Mouse (Mus musculus): ENCODE measurements around the gene Gm42791. TPM values are rescaled to one million over a fixed set of nuclear protein-coding genes. Genes with fewer than 3 reads are reported as not detected.

Gene Gm42791
- polyA plus RNA-seq, 1 experiment from 2014 or later = not detected

- WGBS = 62% methylated on average over 10 of the region's 10 CpGs
- ATAC-seq (replicated peaks; ENCODE audit: insufficient number of reproducible peaks, low FRiP score, low TSS enrichment, low read depth) = no peak
Measured at GRCm38 (mm10) chr5:148960211-148960610, 34.7 kb downstream of the Gm42791 start.

DNA sequence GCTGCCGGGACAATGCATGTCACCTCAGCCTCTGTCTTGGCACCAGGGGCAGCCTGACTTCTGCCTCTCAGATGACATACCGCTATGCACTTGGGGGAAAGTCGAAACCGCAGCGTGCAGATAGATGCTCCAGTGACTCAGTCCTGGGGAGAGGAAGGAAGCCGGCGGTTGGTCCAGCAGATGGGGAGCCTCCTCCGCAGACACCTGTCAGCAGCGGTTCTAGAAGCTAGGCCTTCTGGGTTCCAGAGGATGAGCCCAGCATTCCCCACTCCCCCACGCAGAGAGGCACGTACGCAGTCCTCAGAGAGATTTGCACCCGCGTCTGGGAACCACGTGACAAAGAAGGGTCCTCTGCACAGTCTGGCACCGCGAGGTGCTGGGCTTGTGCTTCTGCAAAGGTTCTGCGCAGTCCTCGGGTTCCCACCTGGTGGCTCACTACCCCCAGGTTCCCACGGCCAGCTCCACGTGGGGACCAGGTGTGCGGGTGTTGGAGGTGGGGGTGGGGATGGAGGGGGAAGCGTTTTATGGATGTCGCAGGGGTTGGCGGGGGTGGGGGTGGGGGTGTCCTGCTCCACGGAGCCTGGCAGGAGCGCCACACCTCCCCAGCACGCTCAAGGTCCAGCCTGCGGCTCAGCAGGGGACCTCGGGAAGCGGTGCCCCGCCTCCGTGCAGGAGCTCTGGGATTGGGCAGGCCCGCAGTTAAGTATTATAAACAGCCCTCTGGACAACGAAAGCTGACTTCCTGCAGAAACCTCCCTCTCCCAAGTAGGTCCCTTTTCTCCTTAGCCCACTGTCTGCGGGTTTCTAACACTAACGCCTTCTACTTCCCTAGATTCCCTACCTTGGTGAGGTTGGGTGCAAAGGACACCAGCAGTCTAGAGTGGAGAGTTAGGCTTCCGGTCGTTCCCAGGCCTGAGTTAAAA is 35.6 kb downstream of the Gm42791 start:
- Histone ChIP-seq H3K4me3 (ENCODE audit: low read depth, low read length) (peak overlapping the region; percentile 38), H3K27me3 (ENCODE audit: control insufficient read depth, insufficient read depth, low read length) (no peaks in the 10 kb centered on the region), H3K36me3 (replicated peaks; ENCODE audit: control insufficient read depth, insufficient read depth, low read depth, low read length) (no peaks in the 10 kb centered on the region), H3K4me1 (ENCODE audit: control insufficient read depth, insufficient read depth, low read length) (peaks cover 7% of the 10 kb centered on the region; the same call in 1 of the 2 replicates), H3K9me3 (replicated peaks; ENCODE audit: control insufficient read depth, low read length) (no peaks in the 10 kb centered on the region), H3K4me2 (ENCODE audit: low read depth, low read length) (peak overlapping the region; percentile 90), H3K9ac (replicated peaks; ENCODE audit: low read length) (peak overlapping the region; percentile 50), H3K27ac (replicated peaks; ENCODE audit: low read depth, low read length) (no peak overlapping the region)
- 2% methylated on average over 39 of the region's 39 CpGs for WGBS
- DNase-seq (ENCODE audit: low spot score) = peak; percentile 62
- peak; percentile 64; the same call in 1 of the 2 replicates for ATAC-seq (replicated peaks; ENCODE audit: insufficient number of reproducible peaks, low FRiP score, low TSS enrichment, low read depth)

More at GRCm38 (mm10) chr5:148960211-148960610, 34.7 kb downstream of the Gm42791 start:
- Histone ChIP-seq H3K36me3 (replicated peaks; ENCODE audit: control insufficient read depth, insufficient read depth, low read depth, low read length) (no peaks in the 10 kb centered on the region), H3K4me2 (ENCODE audit: low read depth, low read length) (peak overlapping the region; percentile 90; the same call in 1 of the 2 replicates), H3K9ac (replicated peaks; ENCODE audit: low read length) (no peak overlapping the region), H3K27ac (replicated peaks; ENCODE audit: low read depth, low read length) (no peak overlapping the region), H3K9me3 (replicated peaks; ENCODE audit: control insufficient read depth, low read length) (no peaks in the 10 kb centered on the region), H3K4me1 (ENCODE audit: control insufficient read depth, insufficient read depth, low read length) (peaks cover 7% of the 10 kb centered on the region), H3K4me3 (ENCODE audit: low read depth, low read length) (no peak overlapping the region), H3K27me3 (ENCODE audit: control insufficient read depth, insufficient read depth, low read length) (no peaks in the 10 kb centered on the region)
- DNase-seq (ENCODE audit: low spot score) = no peak

- no peak overlapping the region for H3K4me2 ChIP-seq (ENCODE audit: low read depth, low read length)
- H3K36me3 ChIP-seq (replicated peaks; ENCODE audit: control insufficient read depth, insufficient read depth, low read depth, low read length) = no peaks in the 10 kb centered on the region
- ATAC-seq (replicated peaks; ENCODE audit: insufficient number of reproducible peaks, low FRiP score, low TSS enrichment, low read depth) (no peak), DNase-seq (ENCODE audit: low spot score) (no peak)
- peaks cover 7% of the 10 kb centered on the region; the same call in 1 of the 2 replicates for H3K4me1 ChIP-seq (ENCODE audit: control insufficient read depth, insufficient read depth, low read length)
- H3K4me3 ChIP-seq (ENCODE audit: low read depth, low read length) = no peak overlapping the region
- H3K9me3 ChIP-seq (replicated peaks; ENCODE audit: control insufficient read depth, low read length) = no peaks in the 10 kb centered on the region
- no peak overlapping the region for H3K27ac ChIP-seq (replicated peaks; ENCODE audit: low read depth, low read length)
- H3K27me3 ChIP-seq (ENCODE audit: control insufficient read depth, insufficient read depth, low read length) = no peaks in the 10 kb centered on the region
- WGBS = 40% methylated on average over 9 of the region's 9 CpGs
- no peak overlapping the region for H3K9ac ChIP-seq (replicated peaks; ENCODE audit: low read length)
Measured at GRCm38 (mm10) chr5:148958355-148958754, 36.6 kb downstream of the Gm42791 start.

- Histone ChIP-seq H3K4me2 (ENCODE audit: low read depth, low read length) (no peak overlapping the region), H3K4me1 (ENCODE audit: control insufficient read depth, insufficient read depth, low read length) (peaks cover 7% of the 10 kb centered on the region; the same call in 1 of the 2 replicates), H3K36me3 (replicated peaks; ENCODE audit: control insufficient read depth, insufficient read depth, low read depth, low read length) (no peaks in the 10 kb centered on the region), H3K9me3 (replicated peaks; ENCODE audit: control insufficient read depth, low read length) (no peaks in the 10 kb centered on the region), H3K9ac (replicated peaks; ENCODE audit: low read length) (no peak overlapping the region), H3K27me3 (ENCODE audit: control insufficient read depth, insufficient read depth, low read length) (no peaks in the 10 kb centered on the region), H3K4me3 (ENCODE audit: low read depth, low read length) (no peak overlapping the region), H3K27ac (replicated peaks; ENCODE audit: low read depth, low read length) (no peak overlapping the region)
- 38% methylated on average over 9 of the region's 9 CpGs for WGBS
- DNase-seq (ENCODE audit: low spot score) (no peak), ATAC-seq (replicated peaks; ENCODE audit: insufficient number of reproducible peaks, low FRiP score, low TSS enrichment, low read depth) (no peak)
Measured at GRCm38 (mm10) chr5:148956898-148957535, 37.9 kb downstream of the Gm42791 start.

DNA sequence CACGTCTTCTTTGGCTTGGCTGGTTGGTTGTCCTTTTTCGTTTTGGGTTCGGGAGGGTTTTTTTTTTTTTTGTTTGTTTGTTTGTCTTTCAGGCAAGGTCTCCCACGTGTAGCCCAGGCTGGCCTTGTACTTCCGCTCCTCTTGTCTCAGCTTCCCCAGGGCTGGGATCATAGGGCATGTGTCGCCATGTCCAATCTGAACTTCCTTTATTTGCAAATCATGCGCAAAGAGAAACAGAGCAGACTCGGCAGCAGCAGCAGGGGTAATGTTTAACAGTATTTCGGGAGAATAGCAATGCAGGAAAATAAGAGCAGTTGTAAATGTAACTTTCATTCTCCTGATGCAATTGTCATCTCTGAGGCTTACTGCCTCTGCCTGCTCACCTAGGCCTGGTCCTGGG is 38.9 kb downstream of the Gm42791 start:
- no peak for ATAC-seq (replicated peaks; ENCODE audit: insufficient number of reproducible peaks, low FRiP score, low TSS enrichment, low read depth)
- Histone ChIP-seq H3K4me3 (ENCODE audit: low read depth, low read length) (no peak overlapping the region), H3K27me3 (ENCODE audit: control insufficient read depth, insufficient read depth, low read length) (no peaks in the 10 kb centered on the region), H3K27ac (replicated peaks; ENCODE audit: low read depth, low read length) (no peak overlapping the region), H3K4me1 (ENCODE audit: control insufficient read depth, insufficient read depth, low read length) (peaks cover 7% of the 10 kb centered on the region; the same call in 1 of the 2 replicates), H3K9ac (replicated peaks; ENCODE audit: low read length) (no peak overlapping the region), H3K4me2 (ENCODE audit: low read depth, low read length) (no peak overlapping the region), H3K9me3 (replicated peaks; ENCODE audit: control insufficient read depth, low read length) (no peaks in the 10 kb centered on the region), H3K36me3 (replicated peaks; ENCODE audit: control insufficient read depth, insufficient read depth, low read depth, low read length) (no peaks in the 10 kb centered on the region)
- DNase-seq (ENCODE audit: low spot score) = no peak
- WGBS = 82% methylated on average over 9 of the region's 9 CpGs

DNA sequence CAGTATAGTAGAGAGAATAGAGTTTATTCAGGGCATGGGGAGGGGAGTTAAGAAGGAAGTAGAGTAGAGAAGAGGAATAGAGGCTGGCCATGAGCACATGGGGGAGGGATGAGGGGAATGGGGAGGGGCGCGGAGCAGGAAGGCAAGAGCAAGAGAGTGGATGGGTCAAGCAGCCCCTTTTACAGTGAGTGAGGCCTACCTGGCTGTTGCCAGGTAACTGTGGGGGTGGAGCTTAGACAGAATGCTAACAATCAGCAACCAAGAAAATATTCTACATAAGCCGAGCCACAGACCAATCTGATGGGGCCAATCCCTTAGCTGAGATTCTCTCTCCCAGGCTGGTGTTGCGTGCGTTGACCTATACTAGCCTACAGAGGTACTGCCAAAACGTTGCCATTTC is 39.4 kb downstream of the Gm42791 start:
- H3K4me3 ChIP-seq (ENCODE audit: low read depth, low read length) = no peak overlapping the region
- no peak overlapping the region for H3K27ac ChIP-seq (replicated peaks; ENCODE audit: low read depth, low read length)
- ATAC-seq (replicated peaks; ENCODE audit: insufficient number of reproducible peaks, low FRiP score, low TSS enrichment, low read depth) (no peak), DNase-seq (ENCODE audit: low spot score) (no peak)
- H3K9me3 ChIP-seq (replicated peaks; ENCODE audit: control insufficient read depth, low read length) = no peaks in the 10 kb centered on the region
- no peaks in the 10 kb centered on the region for H3K36me3 ChIP-seq (replicated peaks; ENCODE audit: control insufficient read depth, insufficient read depth, low read depth, low read length)
- no peak overlapping the region for H3K4me2 ChIP-seq (ENCODE audit: low read depth, low read length)
- no peaks in the 10 kb centered on the region for H3K27me3 ChIP-seq (ENCODE audit: control insufficient read depth, insufficient read depth, low read length)
- H3K4me1 ChIP-seq (ENCODE audit: control insufficient read depth, insufficient read depth, low read length) = peaks cover 7% of the 10 kb centered on the region; the same call in 1 of the 2 replicates
- WGBS = 91% methylated on average over 6 of the region's 6 CpGs
- H3K9ac ChIP-seq (replicated peaks; ENCODE audit: low read length) = no peak overlapping the region

DNA sequence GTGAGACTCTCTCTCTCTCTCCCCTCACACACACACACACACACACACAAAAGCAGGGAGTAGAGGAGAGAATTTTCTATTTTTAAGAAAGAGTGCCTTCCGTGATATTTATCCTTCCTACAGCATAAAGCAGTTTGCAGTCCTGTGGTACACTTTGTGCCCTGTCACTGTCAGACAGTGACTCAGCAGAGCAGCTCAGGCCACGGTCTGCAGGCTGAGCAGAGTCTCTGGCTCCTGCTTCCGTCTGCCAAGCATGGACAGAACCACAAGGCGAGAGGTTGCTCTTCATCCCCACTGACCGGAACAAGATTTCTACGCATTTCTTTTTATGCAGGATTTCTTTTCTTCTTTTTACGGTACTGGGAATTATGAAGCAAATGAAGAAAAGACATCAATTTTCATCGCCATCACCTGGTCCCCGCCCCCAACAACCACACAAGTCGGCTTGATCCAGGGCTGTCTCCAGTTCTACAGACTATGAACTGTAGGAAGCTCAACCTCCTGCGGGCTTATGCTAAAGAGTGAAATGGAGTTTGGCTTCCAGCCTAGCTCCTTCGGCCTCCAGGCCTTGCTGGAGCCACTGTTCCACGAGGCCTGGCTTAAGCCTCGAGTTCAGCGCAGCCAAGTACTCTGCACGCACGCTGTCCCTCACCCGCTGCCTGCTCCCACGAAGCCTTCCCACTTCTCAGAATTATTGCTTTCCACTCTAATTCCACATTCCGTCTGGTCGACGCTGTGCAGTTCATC is 40.5 kb downstream of the Gm42791 start:
- WGBS = 85% methylated on average over 22 of the region's 22 CpGs
- no peak overlapping the region for H3K4me3 ChIP-seq (ENCODE audit: low read depth, low read length)
- H3K27me3 ChIP-seq (ENCODE audit: control insufficient read depth, insufficient read depth, low read length) = no peaks in the 10 kb centered on the region
- H3K4me2 ChIP-seq (ENCODE audit: low read depth, low read length) = no peak overlapping the region
- no peak overlapping the region for H3K9ac ChIP-seq (replicated peaks; ENCODE audit: low read length)
- ATAC-seq (replicated peaks; ENCODE audit: insufficient number of reproducible peaks, low FRiP score, low TSS enrichment, low read depth) (no peak), DNase-seq (ENCODE audit: low spot score) (no peak)
- H3K36me3 ChIP-seq (replicated peaks; ENCODE audit: control insufficient read depth, insufficient read depth, low read depth, low read length) = no peaks in the 10 kb centered on the region
- H3K27ac ChIP-seq (replicated peaks; ENCODE audit: low read depth, low read length) = no peak overlapping the region
- peaks cover 4% of the 10 kb centered on the region; the same call in 1 of the 2 replicates for H3K4me1 ChIP-seq (ENCODE audit: control insufficient read depth, insufficient read depth, low read length)
- H3K9me3 ChIP-seq (replicated peaks; ENCODE audit: control insufficient read depth, low read length) = no peaks in the 10 kb centered on the region

Data from embryonic facial prominence, embryonic 11.5 days (tissue).